In the genomic region with DNA sequence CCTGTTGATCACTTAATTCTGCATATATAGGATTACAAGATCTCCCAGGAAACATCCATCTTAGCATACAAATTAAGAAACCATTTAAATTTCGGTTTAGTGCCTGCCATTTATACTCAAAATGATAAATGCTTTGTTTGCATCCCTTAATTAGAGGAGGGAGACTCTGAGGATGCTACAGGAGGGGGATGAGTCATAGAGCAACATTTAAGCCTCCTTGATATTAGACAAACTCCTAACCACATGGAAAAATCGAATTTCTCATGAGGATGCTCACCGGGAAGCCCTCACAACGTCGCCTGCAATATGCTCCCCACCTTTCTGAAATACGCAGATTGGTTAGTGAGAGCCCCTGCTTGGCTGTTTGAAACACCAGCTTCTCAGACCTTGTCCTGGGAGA, we compare ENCODE assay signal across 19 mouse cellular contexts.
"Had no signal": no experiment of that assay in that cellular context is flagged by ENCODE, and none has a peak within 500 bp of the region (broad histone marks: within the 10 kb centered on the region; RNA-seq: fewer than 3 reads in every experiment).

No protein-coding gene starts in this region.

- H3K4me3 ChIP-seq: kidney, embryonic 15.5 days; left cerebral cortex, adult 2 months; limb, embryonic 12.5 days; limb, embryonic 15.5 days; myocyte had no signal

- H3K4me2 ChIP-seq: kidney, embryonic 15.5 days; limb, embryonic 12.5 days; limb, embryonic 15.5 days; liver, embryonic 11.5 days; lung, embryonic 14.5 days had no signal

- H3K36me3 ChIP-seq: kidney, embryonic 15.5 days; limb, embryonic 12.5 days; limb, embryonic 15.5 days had no signal

- H3K27ac ChIP-seq: kidney, embryonic 15.5 days; left cerebral cortex, adult 2 months; limb, embryonic 12.5 days; limb, embryonic 15.5 days; liver, embryonic 14.5 days; macrophage had no signal

- H3K4me1 ChIP-seq: kidney, embryonic 15.5 days; limb, embryonic 12.5 days; limb, embryonic 15.5 days had no signal

- H3K9me3 ChIP-seq: kidney, embryonic 15.5 days; limb, embryonic 12.5 days; limb, embryonic 15.5 days had no signal

- ATAC-seq: liver, postnatal 0 days; lung, postnatal 0 days had no signal

- DNase-seq: kidney, adult 11 months; kidney, adult 8-10 months; kidney, postnatal 10 days; kidney, postnatal 36 days; layer of hippocampus, postnatal 36 days; left cerebral cortex, postnatal 4 days; liver, postnatal 0 days; lung, embryonic 14.5 days; thymus, adult 18-20 months; thymus, postnatal 36 days had no signal

- H3K27me3 ChIP-seq: kidney, embryonic 15.5 days; limb, embryonic 12.5 days; limb, embryonic 15.5 days had no signal

- H3K9ac ChIP-seq: kidney, embryonic 15.5 days; limb, embryonic 12.5 days; limb, embryonic 15.5 days; liver, embryonic 14.5 days; liver, postnatal 0 days; lung, embryonic 14.5 days had no signal
